In genomic region chr13:113816421-113816810, GRCm38 (mm10) we compare ENCODE assay signal across 16 mouse cellular contexts. TPM values are rescaled to one million over a fixed set of nuclear protein-coding genes. Genes with fewer than 3 reads are reported as not detected.
DNase-seq lines count a peak whose midpoint lies in the region; ATAC-seq and TF ChIP-seq lines count a peak whose summit lies in the region.
"Had no signal": no experiment of that assay in that cellular context is flagged by ENCODE, and none has a peak within 500 bp of the region (broad histone marks: within the 10 kb centered on the region; RNA-seq: fewer than 3 reads in every experiment).

No protein-coding gene starts in this region.

- H3K36me3 ChIP-seq in forebrain, embryonic 13.5 days (ENCODE audit: poor library complexity, severe bottlenecking): no peaks in the 10 kb centered on the region
- no peaks in the 10 kb centered on the region for H3K36me3 ChIP-seq in forebrain, embryonic 15.5 days
- no peaks in the 10 kb centered on the region for H3K36me3 ChIP-seq in kidney, embryonic 15.5 days
- H3K36me3 ChIP-seq in E14TG2a.4 (ENCODE audit: insufficient read depth, low read length): peaks cover 12% of the 10 kb centered on the region; the same call in 1 of the 2 replicates
- H3K36me3 ChIP-seq in liver, embryonic 13.5 days: no peaks in the 10 kb centered on the region
- H3K36me3 ChIP-seq: embryonic facial prominence, embryonic 12.5 days; limb, embryonic 13.5 days had no signal

- DNase-seq in kidney, adult 9 months: no peak
- DNase-seq in liver, embryonic 13.5 days: no peak
- DNase-seq in spleen, adult 12 weeks (ENCODE audit: low spot score): no peak
- DNase-seq: cerebellum, adult 11-12 months; heart, adult 2 months; heart, postnatal 10 days; lung, postnatal 14 days; thymus, postnatal 25 days had no signal

- no peak overlapping the region for H3K9ac ChIP-seq in forebrain, embryonic 13.5 days
- no peak overlapping the region for H3K9ac ChIP-seq in forebrain, embryonic 15.5 days (replicated peaks)
- no peak overlapping the region for H3K9ac ChIP-seq in kidney, embryonic 15.5 days
- peak overlapping the region; percentile 11; the same call in 1 of the 2 replicates for H3K9ac ChIP-seq in liver, embryonic 13.5 days
- H3K9ac ChIP-seq: embryonic facial prominence, embryonic 12.5 days; limb, embryonic 13.5 days had no signal

- H3K4me1 ChIP-seq in forebrain, embryonic 13.5 days: peaks cover 18% of the 10 kb centered on the region
- peaks cover 13% of the 10 kb centered on the region for H3K4me1 ChIP-seq in forebrain, embryonic 15.5 days
- peaks cover 51% of the 10 kb centered on the region for H3K4me1 ChIP-seq in kidney, embryonic 15.5 days
- peaks cover 81% of the 10 kb centered on the region for H3K4me1 ChIP-seq in E14TG2a.4 (replicated peaks; ENCODE audit: low read depth, low read length)
- H3K4me1 ChIP-seq in liver, embryonic 13.5 days (replicated peaks): peaks cover 71% of the 10 kb centered on the region

- no peaks in the 10 kb centered on the region for H3K9me3 ChIP-seq in forebrain, embryonic 13.5 days (replicated peaks)
- H3K9me3 ChIP-seq in forebrain, embryonic 15.5 days: no peaks in the 10 kb centered on the region
- no peaks in the 10 kb centered on the region for H3K9me3 ChIP-seq in kidney, embryonic 15.5 days (replicated peaks)
- no peaks in the 10 kb centered on the region for H3K9me3 ChIP-seq in E14TG2a.4 (ENCODE audit: low read length)
- H3K9me3 ChIP-seq in liver, embryonic 13.5 days (replicated peaks): no peaks in the 10 kb centered on the region
- H3K9me3 ChIP-seq: embryonic facial prominence, embryonic 12.5 days; limb, embryonic 13.5 days had no signal

- H3K4me3 ChIP-seq in forebrain, embryonic 13.5 days: no peak overlapping the region
- no peak overlapping the region for H3K4me3 ChIP-seq in forebrain, embryonic 15.5 days
- no peak overlapping the region for H3K4me3 ChIP-seq in kidney, embryonic 15.5 days (replicated peaks)
- peak overlapping the region; percentile 57 for H3K4me3 ChIP-seq in E14TG2a.4 (replicated peaks; ENCODE audit: low read length)
- peak overlapping the region; percentile 33 for H3K4me3 ChIP-seq in liver, embryonic 13.5 days (replicated peaks)
- H3K4me3 ChIP-seq: embryonic facial prominence, embryonic 12.5 days; heart, adult 2 months; limb, embryonic 13.5 days had no signal

- peak; percentile 39; the same call in 1 of the 2 replicates for ATAC-seq in forebrain, embryonic 13.5 days
- no peak for ATAC-seq in forebrain, embryonic 15.5 days (replicated peaks)
- peak; percentile 10; the same call in 1 of the 2 replicates for ATAC-seq in kidney, embryonic 15.5 days (replicated peaks; ENCODE audit: low FRiP score)
- no peak for ATAC-seq in liver, embryonic 13.5 days (ENCODE audit: low read depth)
- ATAC-seq: intestine, postnatal 0 days had no signal

- no peak for TF ChIP-seq CTCF in E14TG2a.4 (conservative IDR thresholded peaks at IDR 0.05; ENCODE audit: low read length)

- H3K27ac ChIP-seq in forebrain, embryonic 13.5 days: no peak overlapping the region
- no peak overlapping the region for H3K27ac ChIP-seq in forebrain, embryonic 15.5 days (replicated peaks)
- peak overlapping the region; percentile 73 for H3K27ac ChIP-seq in kidney, embryonic 15.5 days
- H3K27ac ChIP-seq in liver, embryonic 13.5 days: no peak overlapping the region
- H3K27ac ChIP-seq: embryonic facial prominence, embryonic 12.5 days; heart, adult 2 months; limb, embryonic 13.5 days; stomach, postnatal 0 days had no signal

- H3K27me3 ChIP-seq in forebrain, embryonic 13.5 days: no peaks in the 10 kb centered on the region
- no peaks in the 10 kb centered on the region for H3K27me3 ChIP-seq in forebrain, embryonic 15.5 days
- no peaks in the 10 kb centered on the region for H3K27me3 ChIP-seq in kidney, embryonic 15.5 days
- no peaks in the 10 kb centered on the region for H3K27me3 ChIP-seq in E14TG2a.4 (ENCODE audit: insufficient read depth, low read length)
- H3K27me3 ChIP-seq in liver, embryonic 13.5 days: no peaks in the 10 kb centered on the region
- H3K27me3 ChIP-seq: embryonic facial prominence, embryonic 12.5 days; limb, embryonic 13.5 days had no signal

- whole genome bisulfite sequencing in forebrain, embryonic 13.5 days: 74% methylated on average over 6 of the region's 6 CpGs
- 74% methylated on average over 6 of the region's 6 CpGs for WGBS in forebrain, embryonic 15.5 days
- WGBS in kidney, embryonic 15.5 days: 50% methylated on average over 6 of the region's 6 CpGs
- 68% methylated on average over 6 of the region's 6 CpGs for WGBS in liver, embryonic 13.5 days (ENCODE audit: insufficient replicate concordance)

- no peak overlapping the region for H3K4me2 ChIP-seq in forebrain, embryonic 13.5 days
- H3K4me2 ChIP-seq in forebrain, embryonic 15.5 days (replicated peaks): no peak overlapping the region
- H3K4me2 ChIP-seq in kidney, embryonic 15.5 days: peak overlapping the region; percentile 39
- peak overlapping the region; percentile 69 for H3K4me2 ChIP-seq in liver, embryonic 13.5 days
- H3K4me2 ChIP-seq: embryonic facial prominence, embryonic 12.5 days had no signal

RNA-seq across cellular contexts. Expression of gene Arl15, which starts 22.1 kb away (rescaled TPM):
- 17.8 and 18.3 TPM in 2 replicates for polyA plus RNA-seq in forebrain, embryonic 13.5 days (2015; fragmentation: Nextera tagmentation; extraction: Ambion mirVana)
- 17.4 and 19.5 TPM in 2 replicates for polyA plus RNA-seq in forebrain, embryonic 15.5 days (2015; fragmentation: Nextera tagmentation; extraction: Ambion mirVana)
- polyA plus RNA-seq in kidney, embryonic 15.5 days (2015; fragmentation: Nextera tagmentation; extraction: Ambion mirVana): 13.8 and 14.1 TPM in 2 replicates
- 2.5 and 2.9 TPM in 2 replicates for polyA plus RNA-seq in liver, embryonic 13.5 days (2015; fragmentation: Nextera tagmentation; extraction: Ambion mirVana)

Comparison
In these comparisons a context has a peak if more than half of its experiments do, and no peak if none do; other contexts are left out.
1. ATAC-seq: peak in forebrain, embryonic 13.5 days (single experiment) and kidney, embryonic 15.5 days (single experiment); none in forebrain, embryonic 15.5 days (single experiment) and liver, embryonic 13.5 days (single experiment).
2. H3K4me2 ChIP-seq: peak in kidney, embryonic 15.5 days (single experiment) and liver, embryonic 13.5 days (single experiment); none in forebrain, embryonic 13.5 days (single experiment) and forebrain, embryonic 15.5 days (single experiment).
3. H3K4me3 ChIP-seq: peak in E14TG2a.4 (single experiment) and liver, embryonic 13.5 days (single experiment); none in forebrain, embryonic 13.5 days (single experiment), forebrain, embryonic 15.5 days (single experiment) and kidney, embryonic 15.5 days (single experiment).